Mouse (Mus musculus): ENCODE results near the gene Sars.
A peak's percentile ranks its signal among the peaks of the same experiment; 100 is the strongest.

Gene Sars

DNA sequence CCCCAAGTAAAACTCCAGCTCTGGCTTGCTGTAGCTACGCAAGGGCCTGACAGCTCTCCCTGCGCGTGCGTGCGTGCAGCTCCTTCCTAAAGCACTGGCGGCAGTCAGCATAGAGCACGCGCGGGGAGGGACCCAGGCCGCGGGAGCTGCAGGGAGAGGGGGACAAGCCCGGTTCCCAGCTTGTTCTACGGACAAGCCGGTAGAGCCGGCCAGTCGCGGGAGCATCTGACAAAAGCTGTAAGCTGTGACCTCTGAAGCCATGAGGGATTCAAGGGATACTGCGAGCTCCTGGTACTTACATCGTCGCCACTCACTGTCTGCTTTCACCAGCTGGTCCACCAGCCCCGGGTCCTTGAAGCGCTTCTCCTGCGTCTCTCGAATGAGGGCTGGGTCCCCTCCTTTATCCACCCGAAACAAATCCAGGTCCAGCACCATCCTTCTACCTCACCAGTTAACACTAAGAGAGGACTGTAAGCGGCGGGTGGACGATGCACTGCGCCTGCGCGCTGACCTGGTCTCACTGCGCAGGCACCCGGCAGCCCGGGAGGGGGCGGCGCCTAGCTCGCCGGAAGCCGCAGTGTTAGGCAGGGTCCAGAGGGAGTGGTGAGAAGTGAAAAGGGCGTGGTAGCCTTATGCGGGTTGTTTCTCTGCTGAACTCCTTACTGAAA lies at the start of gene Sars:
Gene Sars (minus strand): TSS at position 512 of the 668 bp plus-strand sequence.
- DNase-seq (ENCODE audit: low read depth, low spot score) = peak; percentile 93

DNA sequence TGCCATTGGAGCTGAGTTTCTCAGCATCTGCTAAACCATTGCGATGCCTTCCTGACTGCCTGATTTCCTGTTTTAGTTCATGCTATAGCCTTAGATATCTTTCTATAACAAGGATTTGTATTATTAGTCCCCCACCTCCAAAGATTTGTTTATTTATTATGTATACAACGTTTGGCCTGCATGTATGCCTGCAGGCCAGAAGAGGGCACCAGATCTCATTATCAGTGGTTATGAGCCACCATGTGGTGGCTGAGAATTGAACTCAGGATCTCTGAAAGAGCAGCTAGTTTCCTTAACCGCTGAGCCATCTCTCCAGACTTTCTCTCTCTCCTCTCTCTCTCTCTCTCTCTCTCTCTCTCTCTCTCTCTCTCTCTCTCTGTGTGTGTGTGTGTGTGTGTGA lies 45.0 kb upstream of the Sars start:
- peak; percentile 56 for DNase-seq (ENCODE audit: low read depth, low spot score)

DNA sequence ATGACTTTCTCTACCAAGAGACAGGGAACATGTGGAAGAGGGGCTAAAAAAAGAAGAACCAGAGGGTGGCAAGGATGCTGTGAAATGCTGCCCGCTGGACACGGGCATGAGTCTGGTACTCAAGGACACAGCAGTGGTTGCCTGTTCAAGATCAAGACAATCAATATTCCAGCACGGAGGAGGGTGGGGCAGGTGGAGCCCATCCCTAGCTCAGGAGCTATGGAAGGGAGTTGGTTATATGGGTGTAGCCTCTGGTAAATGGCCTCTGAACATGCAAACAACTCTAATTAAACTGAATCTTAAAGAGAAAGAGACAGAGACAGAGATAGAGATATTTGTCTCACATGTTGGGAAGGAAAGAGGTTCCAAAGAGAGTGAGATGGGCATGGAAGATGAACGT lies 39.7 kb upstream of the Sars start:
- DNase-seq (ENCODE audit: low read depth, low spot score) = no peak

DNA sequence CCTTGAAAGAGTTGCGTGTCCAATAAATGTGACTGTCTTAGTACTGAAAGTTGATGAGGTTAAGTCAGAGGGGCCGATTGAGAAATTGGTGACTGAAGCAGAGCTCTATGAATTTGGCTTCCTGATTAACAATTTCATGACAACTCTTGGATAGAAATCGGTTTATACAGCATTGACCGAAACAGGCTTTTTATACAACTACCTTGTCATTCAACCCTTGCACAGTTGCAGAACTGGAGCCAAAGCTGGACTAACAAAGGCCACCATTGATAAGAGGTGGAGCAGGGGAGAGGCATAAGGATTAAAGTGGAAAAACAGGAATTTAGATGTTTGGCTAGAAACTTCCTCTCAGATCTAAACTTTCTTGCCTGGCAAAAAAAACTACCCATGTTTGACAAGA lies 33.8 kb upstream of the Sars start:
- DNase-seq (ENCODE audit: low read depth, low spot score) = no peak

DNA sequence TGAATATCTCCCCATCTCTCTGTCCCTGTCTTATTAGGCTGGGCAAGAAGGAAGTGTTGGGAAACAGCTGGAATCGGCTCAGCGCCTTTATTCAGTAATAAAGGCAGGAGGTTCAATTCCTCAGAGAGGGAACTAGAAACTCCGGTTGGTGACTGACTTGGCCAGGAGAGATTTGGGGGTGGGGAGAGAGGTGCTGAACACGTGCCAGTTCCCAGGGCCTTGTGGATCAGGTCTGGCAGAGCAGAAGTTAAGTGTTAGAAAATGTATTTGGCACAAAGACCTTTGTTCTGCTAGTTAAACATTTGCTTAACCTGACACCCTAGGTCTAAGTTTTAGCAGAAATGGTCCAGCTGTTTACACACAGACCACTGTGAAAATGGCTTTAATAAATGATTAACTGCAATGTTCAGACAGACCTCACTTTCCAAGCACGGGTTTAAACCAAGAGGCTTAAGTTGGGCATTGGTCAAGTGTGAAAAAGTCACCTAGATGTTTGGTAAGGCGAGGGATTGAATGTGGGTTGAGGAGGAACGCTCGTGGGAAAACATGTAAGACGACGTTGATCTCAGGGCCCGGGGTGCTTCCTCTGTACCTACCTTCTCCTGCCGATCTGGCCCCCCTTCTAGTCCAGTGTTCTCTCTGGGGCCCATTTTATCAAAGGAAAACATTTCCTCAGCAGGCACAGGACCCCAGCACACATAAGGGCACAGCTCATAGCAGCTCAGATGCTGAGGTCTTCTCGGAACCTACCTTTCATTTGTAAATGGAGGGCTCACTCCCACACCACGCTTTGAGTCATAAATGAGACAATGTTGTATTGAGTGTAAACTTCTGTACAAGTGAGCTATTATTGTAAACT lies 32.0 kb upstream of the Sars start:
- DNase-seq (ENCODE audit: low read depth, low spot score) = no peak

DNA sequence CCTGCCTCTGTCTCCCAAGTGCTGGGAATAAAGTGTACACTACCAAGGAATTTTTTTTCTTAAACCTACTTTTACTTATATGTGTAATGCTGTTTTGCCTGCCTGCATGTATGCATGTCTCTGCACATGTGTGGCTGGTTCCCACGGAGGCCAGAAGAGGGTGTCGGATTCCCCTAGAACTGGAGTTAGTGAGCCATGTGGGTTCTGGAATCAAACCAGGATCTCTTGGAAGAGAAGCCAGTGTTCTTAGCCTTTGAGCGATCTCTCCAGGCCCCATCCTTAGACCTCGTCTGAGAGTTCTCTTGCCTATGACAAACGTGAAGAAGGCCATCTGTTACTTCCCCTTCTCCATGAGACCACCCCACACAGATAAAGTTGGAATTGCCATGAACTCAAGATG lies 30.5 kb upstream of the Sars start:
- DNase-seq (ENCODE audit: low read depth, low spot score) = no peak

DNA sequence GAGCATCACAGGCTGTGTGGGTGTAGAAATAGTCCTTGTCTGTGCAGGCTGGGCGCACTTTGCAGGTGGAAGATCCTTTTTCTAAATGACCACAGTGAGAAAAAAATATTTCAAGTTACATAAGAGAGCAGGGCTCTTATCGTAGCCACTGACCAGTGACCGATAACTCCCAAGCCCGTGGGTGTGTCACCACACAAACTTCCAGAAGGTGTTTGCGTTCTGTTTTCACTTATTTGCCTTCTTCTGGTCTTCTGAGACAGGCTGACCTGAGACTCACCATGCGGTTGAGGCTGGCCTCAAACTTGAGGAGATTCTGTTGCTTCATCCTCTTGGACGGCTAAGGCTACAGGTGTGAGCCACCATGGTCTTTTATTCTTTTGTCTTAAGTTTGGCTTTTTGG lies 30.0 kb upstream of the Sars start:
- DNase-seq (ENCODE audit: low read depth, low spot score) = no peak

DNA sequence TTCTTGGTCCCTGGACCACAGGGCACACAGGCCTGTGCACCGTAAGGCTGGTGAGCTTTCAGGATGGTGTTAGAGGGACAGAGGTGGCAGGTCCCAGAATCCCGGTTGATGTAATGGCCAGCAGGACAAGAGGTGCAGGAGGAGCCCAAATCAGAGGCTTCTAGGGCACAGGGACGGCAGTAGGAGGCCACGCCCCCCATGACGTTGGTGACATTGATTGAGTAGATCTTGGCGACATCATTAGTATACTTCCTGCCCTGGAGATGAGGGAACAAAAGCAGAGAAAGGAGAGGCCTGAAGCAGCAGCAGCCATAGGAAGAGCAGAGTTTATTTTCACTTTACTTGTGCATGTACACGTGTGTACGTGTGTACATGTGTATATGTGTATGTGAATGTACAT lies 22.8 kb upstream of the Sars start:
- peak; percentile 18 for DNase-seq (ENCODE audit: low read depth, low spot score)

DNA sequence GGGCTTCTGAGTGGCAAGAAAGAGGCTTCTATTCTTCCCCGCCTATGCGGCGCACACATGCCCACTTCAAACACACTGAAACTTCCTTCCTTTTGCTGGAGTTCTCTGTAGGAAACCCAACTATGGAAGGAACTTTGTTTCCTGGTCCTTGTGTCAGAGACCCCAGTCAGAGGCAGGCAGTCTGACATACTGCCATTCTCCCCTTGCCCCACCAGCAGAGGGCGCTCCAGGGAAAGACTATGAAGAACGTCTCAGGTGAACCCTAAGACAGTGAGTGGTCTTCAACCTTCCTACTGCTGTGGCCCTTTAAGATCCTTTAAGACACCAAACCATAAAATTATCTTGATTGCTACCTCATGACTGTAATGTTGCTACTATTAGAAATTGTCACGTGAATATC lies 21.4 kb upstream of the Sars start:
- DNase-seq (ENCODE audit: low read depth, low spot score) = peak; percentile 80

DNA sequence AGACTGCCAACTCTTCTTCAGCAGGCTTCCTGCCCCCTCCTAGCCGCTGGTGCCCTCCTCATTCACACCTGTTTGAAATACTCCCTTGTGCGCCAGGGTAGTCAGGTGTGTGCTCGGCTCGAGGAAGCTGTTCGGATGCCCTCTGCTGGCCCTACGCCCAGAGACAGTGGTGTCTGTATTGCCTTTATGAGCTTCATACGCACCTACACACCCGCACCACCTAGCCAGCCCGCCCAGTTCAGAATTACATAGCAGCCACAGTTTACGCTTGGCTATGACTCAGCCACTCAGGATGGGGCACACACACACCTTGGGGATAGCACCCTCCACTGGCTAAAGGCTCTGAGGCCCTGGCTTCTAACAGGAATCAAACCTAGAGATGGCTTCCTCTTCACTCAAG lies 13.9 kb upstream of the Sars start:
- DNase-seq (ENCODE audit: low read depth, low spot score) = peak; percentile 87

DNA sequence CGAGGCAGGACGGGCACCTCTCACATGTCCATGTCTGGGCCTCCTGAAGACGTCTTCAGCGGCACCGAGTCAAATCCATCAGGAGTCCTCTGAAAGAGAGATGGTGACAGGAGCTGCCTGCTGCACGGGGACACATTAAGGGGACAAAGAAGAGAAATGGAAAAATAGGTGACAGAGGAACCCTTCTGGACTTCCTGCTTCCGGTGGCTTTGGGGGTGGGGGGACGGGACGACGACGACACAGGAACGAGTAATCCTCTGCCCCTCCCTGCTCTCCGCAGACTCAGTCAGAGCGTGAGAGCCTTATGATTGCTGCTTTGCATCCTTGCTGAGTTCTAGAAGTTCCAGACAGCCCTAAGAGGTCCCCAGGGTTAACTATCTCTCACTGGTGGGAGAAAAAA lies 13.4 kb upstream of the Sars start:
- DNase-seq (ENCODE audit: low read depth, low spot score) = peak; percentile 78

DNA sequence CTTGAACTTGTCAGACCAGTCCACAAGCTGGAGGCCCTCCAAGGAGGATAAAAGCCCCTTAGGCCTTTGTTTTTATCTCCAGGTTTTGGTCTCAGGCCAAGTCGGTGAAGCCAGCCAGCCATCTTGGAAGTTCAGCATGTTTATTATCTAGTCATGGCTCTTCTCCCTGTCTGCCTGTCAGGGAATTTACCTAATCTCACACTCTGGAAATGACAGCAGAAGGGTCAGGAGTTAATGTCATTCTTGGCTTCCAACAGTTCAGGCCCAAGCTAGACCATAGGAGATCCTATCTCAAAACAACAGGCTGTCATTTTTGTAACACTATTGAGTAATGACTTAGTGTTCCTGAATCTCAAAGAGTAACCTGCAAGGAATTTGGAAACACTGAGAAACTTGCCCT lies 9.2 kb upstream of the Sars start:
- no peak for DNase-seq (ENCODE audit: low read depth, low spot score)

DNA sequence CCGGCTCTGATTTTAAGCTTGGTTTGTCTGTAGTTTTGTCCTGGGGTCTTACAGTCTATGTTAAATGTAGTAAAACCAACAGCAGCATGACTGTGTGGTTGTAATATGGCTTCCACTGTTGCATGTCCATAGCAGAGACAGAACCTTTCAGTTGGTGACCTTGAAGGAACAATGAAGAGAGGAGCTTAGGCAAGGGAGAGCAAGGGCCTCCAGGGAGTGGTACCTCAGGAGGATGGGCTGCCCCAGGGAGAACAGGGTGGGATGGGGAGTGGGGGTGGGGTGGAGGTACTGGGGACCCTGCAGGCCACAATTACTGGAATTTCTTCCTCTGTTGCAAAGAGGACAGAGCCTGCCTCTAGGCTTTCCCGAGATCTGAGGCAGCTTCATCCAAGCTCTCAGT lies 7.0 kb upstream of the Sars start:
- no peak for DNase-seq (ENCODE audit: low read depth, low spot score)

DNA sequence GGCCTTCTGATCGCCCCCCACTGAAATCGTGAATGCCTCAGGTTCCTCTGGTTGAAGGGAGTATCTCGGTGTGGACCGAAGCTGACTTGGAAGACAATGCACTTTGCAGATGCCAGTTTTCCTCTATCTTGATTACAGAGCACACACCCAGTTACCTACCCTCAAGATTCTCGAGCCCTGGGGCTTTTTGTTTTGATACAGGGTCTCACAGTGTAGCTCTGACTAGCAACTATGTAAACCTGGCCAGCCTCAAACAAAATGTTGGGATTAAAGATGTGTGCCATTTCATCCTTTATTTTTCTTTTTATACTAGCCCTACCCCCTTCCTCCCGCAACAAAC lies 327 bp upstream of the Sars start:
- no peak for DNase-seq (ENCODE audit: low read depth, low spot score)

DNA sequence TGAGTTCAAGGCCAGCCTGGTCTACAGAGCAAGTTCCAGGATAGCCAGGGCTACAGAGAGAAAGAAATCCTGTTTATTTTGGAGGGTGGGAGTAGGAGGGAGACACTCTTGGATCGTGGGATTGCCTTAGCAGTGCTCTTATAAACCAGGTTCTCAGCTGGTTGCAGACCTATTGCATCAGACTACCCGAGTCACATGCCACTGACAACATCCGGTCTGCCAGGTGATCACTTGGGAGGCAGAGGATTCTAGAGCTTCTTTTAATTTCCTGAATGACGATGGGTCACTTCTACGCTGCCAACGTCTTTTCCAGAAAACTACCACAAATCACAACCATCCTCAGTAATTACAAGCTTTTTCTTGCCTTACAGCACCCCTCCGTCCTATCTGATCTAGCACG lies 980 bp downstream of the Sars start:
- peak; percentile 77 for DNase-seq (ENCODE audit: low read depth, low spot score)

DNA sequence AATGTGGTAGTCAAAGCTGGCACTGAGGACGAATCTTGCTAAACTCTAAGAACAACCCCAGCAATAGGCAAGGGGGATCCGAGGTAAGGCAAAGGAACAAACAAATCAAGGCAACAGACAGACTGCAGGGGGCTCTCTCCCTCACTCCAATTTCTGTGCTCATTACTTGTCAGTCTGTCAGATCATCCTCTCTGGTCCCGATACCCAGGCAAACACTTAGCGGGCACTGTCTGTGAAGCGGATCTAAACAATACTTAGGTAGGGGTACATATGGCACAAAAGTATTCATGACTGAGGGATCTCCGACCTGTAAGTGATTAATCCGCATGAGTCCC lies 8.7 kb downstream of the Sars start:
- DNase-seq (ENCODE audit: low read depth, low spot score) = no peak

DNA sequence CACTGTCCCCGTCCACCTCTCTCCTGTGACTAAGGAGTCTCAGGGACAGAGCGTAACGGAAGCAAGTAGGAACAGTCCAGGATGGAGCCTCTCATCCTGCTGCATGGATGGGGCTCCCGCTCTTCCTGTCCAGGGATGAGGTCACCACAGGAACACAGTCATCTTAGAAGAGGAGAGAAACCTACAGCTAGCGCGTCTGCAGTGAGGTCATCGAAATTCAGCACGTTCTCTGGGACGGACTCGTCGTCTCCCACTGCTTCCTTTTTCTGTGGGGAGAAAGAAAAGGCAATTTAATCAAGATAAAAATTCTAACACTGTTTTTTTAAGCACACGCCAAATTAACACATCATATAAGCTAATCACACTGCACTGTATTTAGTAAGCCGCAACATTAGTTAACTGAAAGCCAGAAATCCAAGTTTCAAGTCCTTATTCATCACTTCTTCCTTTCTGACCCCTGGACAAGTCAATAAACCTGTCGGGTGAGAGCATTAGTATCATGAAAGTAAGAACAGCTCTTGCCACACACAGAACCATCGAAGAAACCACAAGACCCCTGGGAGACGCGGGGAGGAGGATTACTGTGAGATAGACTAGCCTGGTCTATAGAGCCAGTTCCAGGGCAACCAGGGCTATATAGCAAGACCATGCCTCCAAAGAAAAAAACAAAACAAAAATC lies 9.2 kb downstream of the Sars start:
- DNase-seq (ENCODE audit: low read depth, low spot score) = peak; percentile 24

DNA sequence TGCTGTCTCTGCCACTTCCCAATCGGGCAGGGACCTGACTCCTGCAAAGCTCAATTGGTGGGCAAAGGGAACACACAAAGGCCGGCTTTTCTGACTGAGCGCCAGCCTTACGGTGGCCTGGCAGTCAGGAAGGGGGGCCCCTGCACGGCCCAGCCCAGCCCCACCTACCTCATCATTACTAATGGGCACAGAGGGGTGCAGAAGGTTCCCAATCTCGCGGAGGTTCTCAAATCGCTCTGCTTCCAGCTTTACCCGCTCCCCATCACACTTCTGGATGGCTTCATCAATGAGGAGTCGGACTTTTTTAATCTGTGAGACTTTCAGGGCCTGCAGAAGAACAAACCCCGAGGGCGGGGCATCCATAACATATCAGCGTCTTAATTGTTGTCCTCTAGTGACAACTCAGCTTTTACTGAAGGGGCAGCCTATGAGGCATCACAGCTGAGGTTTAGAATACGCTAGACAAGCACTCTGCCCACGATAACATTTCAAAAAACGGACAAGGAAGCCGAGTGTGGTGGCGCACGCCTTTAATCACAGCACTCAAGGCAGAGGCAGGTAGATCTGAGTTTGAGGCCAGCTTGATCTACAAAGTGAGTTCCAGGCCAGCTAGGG lies 11.0 kb downstream of the Sars start:
- no peak for DNase-seq (ENCODE audit: low read depth, low spot score)

DNA sequence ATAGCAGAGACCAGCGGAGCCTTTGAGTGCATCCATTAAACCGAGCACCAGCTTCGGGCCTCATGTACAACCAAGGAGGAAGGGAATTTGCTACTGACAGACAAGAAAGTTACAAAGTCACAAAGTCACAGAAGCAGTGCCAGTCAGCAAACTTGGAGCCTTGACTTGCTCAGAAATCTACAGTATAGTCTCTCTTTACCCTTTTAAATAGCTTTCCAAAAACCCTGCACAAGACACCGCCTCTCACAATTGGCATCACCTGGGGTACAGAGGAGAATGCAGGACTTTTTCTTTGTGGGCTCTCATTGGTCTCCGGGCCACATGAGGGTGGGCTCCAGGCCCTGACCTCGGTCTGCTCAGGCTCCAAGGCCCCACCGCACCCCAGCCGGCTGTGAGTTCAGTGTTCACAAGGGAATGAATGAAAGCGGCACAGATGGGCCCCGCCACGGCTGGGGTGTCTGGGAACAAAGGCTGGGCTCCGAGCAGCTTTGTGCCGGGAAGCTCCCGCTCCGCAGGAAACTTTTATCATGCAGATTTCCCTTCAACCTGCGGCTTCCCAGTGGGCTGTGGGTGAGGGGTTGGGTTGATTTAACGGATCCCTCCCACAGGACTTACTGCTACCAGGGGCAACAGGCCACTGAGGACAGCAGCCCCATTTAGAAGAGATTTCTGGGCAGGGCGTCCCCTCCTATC lies 11.7 kb downstream of the Sars start:
- DNase-seq (ENCODE audit: low read depth, low spot score) = no peak

DNA sequence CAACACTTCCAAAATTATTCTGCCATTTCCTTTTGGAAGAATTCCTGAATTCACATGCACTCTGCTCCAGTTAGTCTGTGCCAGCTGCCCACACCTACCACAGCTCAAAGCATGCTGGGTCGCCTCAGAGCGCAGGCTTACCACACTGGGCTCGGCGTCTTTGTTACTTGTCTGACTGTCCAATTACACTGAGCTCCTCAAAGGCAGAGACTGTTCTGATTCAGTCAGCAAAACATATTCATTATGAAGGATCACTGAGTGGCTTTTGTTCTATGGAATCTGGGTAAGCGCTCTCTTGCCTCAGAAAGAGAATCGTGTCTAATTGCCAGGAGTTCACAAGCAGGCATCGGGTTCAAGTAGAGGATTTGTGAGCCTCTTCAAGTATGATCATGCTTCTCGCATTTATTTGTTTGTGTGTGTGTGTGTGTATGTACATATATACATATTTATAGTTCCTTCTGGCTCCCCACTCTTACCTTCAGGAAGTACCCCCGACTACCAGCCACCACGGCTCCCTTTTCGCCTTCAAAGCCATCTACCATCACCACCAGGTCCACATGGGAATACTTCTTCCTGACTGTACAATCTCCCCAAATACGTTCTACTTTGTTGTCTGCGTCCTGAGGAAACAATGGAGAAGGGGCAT lies 12.3 kb downstream of the Sars start:
- DNase-seq (ENCODE audit: low read depth, low spot score) = no peak

DNA sequence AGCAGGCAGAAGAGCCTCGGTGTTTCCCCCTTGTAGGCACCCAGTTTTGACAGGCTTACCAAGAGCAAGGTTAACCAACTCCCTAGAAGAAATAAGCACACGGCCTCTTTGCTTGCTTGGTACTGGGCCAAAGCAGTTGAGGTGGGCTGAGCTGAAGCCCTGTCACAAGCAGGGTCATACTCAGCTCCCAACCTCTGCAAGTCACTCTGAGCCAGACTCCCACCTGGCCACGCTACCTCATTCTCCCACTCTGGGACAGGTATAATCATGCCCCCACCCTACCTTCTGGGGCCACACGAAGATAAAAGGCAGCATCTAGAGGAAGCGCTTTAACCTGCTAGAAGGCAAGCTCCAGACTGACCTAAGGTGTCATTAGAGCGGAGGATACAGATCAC lies 19.4 kb downstream of the Sars start:
- DNase-seq (ENCODE audit: low read depth, low spot score) = no peak
